Mouse (Mus musculus): Measurements from ENCODE around the gene Mpped1. TPM values are rescaled to one million over a fixed set of nuclear protein-coding genes. Genes with fewer than 3 reads are reported as not detected.

The Mpped1 gene
- total RNA-seq (2023), result not detected

DNA sequence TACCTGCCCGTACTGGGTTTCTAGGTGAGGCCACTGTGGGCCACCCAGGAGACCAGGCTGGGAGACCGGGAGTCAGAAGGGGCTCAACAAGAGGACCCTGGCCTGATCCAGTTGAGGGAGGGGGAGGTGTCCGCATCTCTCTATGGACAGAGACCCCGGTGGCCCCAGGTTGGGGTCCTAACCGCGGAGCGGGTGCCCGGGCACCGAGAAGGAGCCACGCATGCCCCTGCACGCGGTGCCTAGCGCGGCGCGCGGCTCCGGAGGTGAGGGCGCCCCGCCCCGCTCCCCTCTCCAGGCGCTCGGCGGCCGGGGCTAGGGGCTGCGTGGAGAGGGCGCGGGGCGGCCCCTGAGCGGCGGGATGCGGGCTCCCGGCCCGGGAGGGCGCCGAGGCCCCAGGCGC lies at the start of gene Mpped1:
TSS of gene Mpped1 (plus strand) at position 81 of the 400 bp plus-strand sequence.

Other genes with a start within 250 kb of the Mpped1 start
- 100 to 1,000 TPM; 134 to 147 TPM for gene Tspo, start 215.9 kb upstream of the Mpped1 start, total RNA-seq (2023)
- gene Mcat, start 215.7 kb upstream of the Mpped1 start, total RNA-seq (2023), result 10 to 100 TPM in 1 of 2 experiments, 1 to 10 TPM in 1; 7.9 to 11.2 TPM
- 1 to 10 TPM; 5.0 to 5.3 TPM for gene Ttll12, start 184.3 kb upstream of the Mpped1 start, total RNA-seq (2023)
- not detected for gene Scube1, start 54.4 kb upstream of the Mpped1 start, total RNA-seq (2023)

Data from monocyte, adult 59 days (primary cell).